Mouse (Mus musculus) kidney, postnatal 0 days (tissue): ENCODE results near the gene Armc7. TPM values are rescaled to one million over a fixed set of nuclear protein-coding genes. Genes with fewer than 3 reads are reported as not detected.
"Not testable (repeated sequence)": the region's sequence is repeated elsewhere in the genome, so short reads cannot be mapped to it uniquely, and the experiment has no call there.

ENCODE experiments used
- ATAC-seq: fragments of 200-750 bp; cut with Nextera tagmentation; replicated peaks from 2 replicates; pipeline ENCODE4 v1.8.0; 2017; ENCODE audit warnings: low read depth, moderate number of reproducible peaks, moderate TSS enrichment, moderate library complexity; ENCODE audit not compliant: low FRiP score
- DNase-seq: peaks from one replicate; pipeline ENCODE4 v3.0.0-alpha.2; 2016; ENCODE audit warnings: low spot score
- H3K27ac ChIP-seq: fragments of 300-500 bp; sonication (generic); 2 replicates; pipeline ENCODE4 v1.5.1; 2014; ENCODE audit warnings: mild to moderate bottlenecking
- H3K27me3 ChIP-seq: fragments of 300-500 bp; sonication (generic); 2 replicates; pipeline ENCODE4 v1.6.1; 2014; ENCODE audit warnings: low read length, mixed read lengths; ENCODE audit not compliant: insufficient read depth
- H3K36me3 ChIP-seq: fragments of 300-500 bp; sonication (generic); 2 replicates; pipeline ENCODE4 v1.6.1; 2014; ENCODE audit warnings: low read length, mixed read lengths; ENCODE audit not compliant: insufficient read depth
- H3K4me1 ChIP-seq: fragments of 300-500 bp; sonication (generic); replicated peaks from 2 replicates; pipeline ENCODE4 v1.6.1; 2014; ENCODE audit warnings: antibody characterized with exemption, low read length, mixed read lengths; ENCODE audit not compliant: insufficient read depth
- H3K4me2 ChIP-seq: fragments of 300-500 bp; sonication (generic); 2 replicates; pipeline ENCODE4 v1.6.1; 2014; ENCODE audit warnings: mild to moderate bottlenecking, low read length, moderate library complexity, mixed read lengths
- H3K4me3 ChIP-seq: fragments of 300-500 bp; sonication (generic); replicated peaks from 2 replicates; pipeline ENCODE4 v1.5.1; 2014; ENCODE audit warnings: low read depth, low read length
- H3K9ac ChIP-seq: fragments of 300-500 bp; sonication (generic); 2 replicates; pipeline ENCODE4 v1.6.1; 2014; ENCODE audit warnings: low read depth, low read length
- H3K9me3 ChIP-seq: fragments of 300-500 bp; sonication (generic); replicated peaks from 2 replicates; pipeline ENCODE4 v1.6.1; 2016; ENCODE audit warnings: low read length, inconsistent platforms, mixed read lengths
- CTCF ChIP-seq: IDR thresholded peaks from 2 replicates; pipeline ENCODE4 v1.5.1; 2016; ENCODE audit warnings: antibody characterized with exemption, low read depth, mild to moderate bottlenecking, moderate library complexity
- WGBS: fragments of 180-500 bp; shearing (Covaris S2); extraction: QIAGEN DNeasy Blood & Tissue Kit; methylation state at CpG from one replicate; pipeline ENCODE4 v1.1.7; 2014; 5-methylcytosine and 5-hydroxymethylcytosine counted together
- polyA plus RNA-seq: library from polyadenylated mRNA; unstranded; fragments of >200 nt; fragmentation: Nextera tagmentation; extraction: Ambion mirVana; gene quantifications from 2 replicates; pipeline ENCODE4 v1.2.1, GENCODE M21; 2015

Gene Armc7
- polyA plus RNA-seq, 1 experiment from 2014 or later: 6.9 TPM

- no peak for TF ChIP-seq CTCF
- Histone ChIP-seq H3K9me3 (no peaks in the 10 kb centered on the region), H3K4me1 (peaks cover 2% of the 10 kb centered on the region; the same call in 1 of the 2 replicates), H3K9ac (no peak overlapping the region), H3K4me2 (no peak overlapping the region), H3K27me3 (no peaks in the 10 kb centered on the region), H3K27ac (peak overlapping the region; percentile 60; the same call in 1 of the 2 replicates), H3K4me3 (no peak overlapping the region), H3K36me3 (no peaks in the 10 kb centered on the region)
- no peak for ATAC-seq
- no peak for DNase-seq
- 79% methylated on average over 7 of the region's 7 CpGs for WGBS
Observed at GRCm38 (mm10) chr11:115452281-115452860, 23.1 kb upstream of the Armc7 start.

- no peak overlapping the region for H3K4me2 ChIP-seq
- TF ChIP-seq CTCF: no peak
- DNase-seq (no peak), ATAC-seq (no peak)
- H3K4me3 ChIP-seq: no peak overlapping the region
- no peaks in the 10 kb centered on the region for H3K36me3 ChIP-seq
- H3K4me1 ChIP-seq: no peaks in the 10 kb centered on the region; the same call in 1 of the 2 replicates
- peak overlapping the region; percentile 60 for H3K27ac ChIP-seq
- no peaks in the 10 kb centered on the region for H3K9me3 ChIP-seq
- H3K9ac ChIP-seq: no peak overlapping the region
- H3K27me3 ChIP-seq: no peaks in the 10 kb centered on the region
- 57% methylated on average over 4 of the region's 4 CpGs for WGBS
Observed at GRCm38 (mm10) chr11:115453306-115453705, 22.2 kb upstream of the Armc7 start.

GRCm38 (mm10) chr11:115454822-115455221, 20.6 kb upstream of the Armc7 start:
- DNase-seq, H3K4me1 ChIP-seq, ATAC-seq, H3K27me3 ChIP-seq, H3K9me3 ChIP-seq, H3K9ac ChIP-seq, H3K4me3 ChIP-seq, H3K4me2 ChIP-seq, H3K27ac ChIP-seq, H3K36me3 ChIP-seq: not testable (repeated sequence)
- WGBS: 93% methylated on average over 6 of the region's 6 CpGs

- Histone ChIP-seq H3K9ac (no peak overlapping the region), H3K4me1 (no peaks in the 10 kb centered on the region), H3K27ac (no peak overlapping the region), H3K27me3 (no peaks in the 10 kb centered on the region), H3K36me3 (no peaks in the 10 kb centered on the region), H3K9me3 (no peaks in the 10 kb centered on the region), H3K4me3 (no peak overlapping the region), H3K4me2 (no peak overlapping the region)
- DNase-seq: no peak
- ATAC-seq: no peak
- peak; percentile 37; the same call in 1 of the 2 replicates for TF ChIP-seq CTCF
- WGBS: 89% methylated on average over 15 of the region's 15 CpGs
Observed at GRCm38 (mm10) chr11:115455619-115456018, 19.8 kb upstream of the Armc7 start.

- Histone ChIP-seq H3K27me3 (no peaks in the 10 kb centered on the region), H3K9me3 (no peaks in the 10 kb centered on the region), H3K36me3 (no peaks in the 10 kb centered on the region), H3K27ac (no peak overlapping the region), H3K4me3 (no peak overlapping the region), H3K9ac (no peak overlapping the region), H3K4me1 (no peaks in the 10 kb centered on the region), H3K4me2 (no peak overlapping the region)
- TF ChIP-seq CTCF: no peak
- WGBS: 89% methylated on average over 5 of the region's 5 CpGs
- DNase-seq (no peak), ATAC-seq (no peak)
Observed at GRCm38 (mm10) chr11:115456182-115456581, 19.3 kb upstream of the Armc7 start.

GRCm38 (mm10) chr11:115457405-115457804, 18.1 kb upstream of the Armc7 start:
- H3K27me3 ChIP-seq: no peaks in the 10 kb centered on the region
- H3K9me3 ChIP-seq: no peaks in the 10 kb centered on the region
- no peak overlapping the region for H3K4me2 ChIP-seq
- H3K9ac ChIP-seq: no peak overlapping the region
- H3K4me3 ChIP-seq: no peak overlapping the region
- no peak for ATAC-seq
- H3K36me3 ChIP-seq: no peaks in the 10 kb centered on the region
- H3K4me1 ChIP-seq: no peaks in the 10 kb centered on the region
- TF ChIP-seq CTCF: no peak
- H3K27ac ChIP-seq: no peak overlapping the region
- 26% methylated on average over 6 of the region's 6 CpGs for WGBS
- peak; percentile 58 for DNase-seq

GRCm38 (mm10) chr11:115460976-115461375, 14.5 kb upstream of the Armc7 start:
- ATAC-seq (no peak), DNase-seq (no peak)
- Histone ChIP-seq H3K9ac (no peak overlapping the region), H3K4me2 (no peak overlapping the region), H3K9me3 (no peaks in the 10 kb centered on the region), H3K4me3 (no peak overlapping the region), H3K36me3 (no peaks in the 10 kb centered on the region), H3K27me3 (no peaks in the 10 kb centered on the region), H3K4me1 (no peaks in the 10 kb centered on the region), H3K27ac (no peak overlapping the region)
- TF ChIP-seq CTCF: peak; percentile 6; the same call in 1 of the 2 replicates
- WGBS: 28% methylated on average over 8 of the region's 8 CpGs
